Mouse (Mus musculus): ENCODE results near the gene Gm20906. TPM values are rescaled to one million over a fixed set of nuclear protein-coding genes. Genes with fewer than 3 reads are reported as not detected.
"Not testable (repeated sequence)": the region's sequence is repeated elsewhere in the genome, so short reads cannot be mapped to it uniquely, and the experiment has no call there.

Gm20906 gene
- not detected in 2 replicates for polyA plus RNA-seq (2015; fragmentation: Nextera tagmentation; extraction: Ambion mirVana)

GRCm38 (mm10) chrY:87550666-87551065 lies at the start of gene Gm20906:
Gm20906 (plus strand) TSS chrY:87550966.
- H3K27me3 ChIP-seq; H3K4me2 ChIP-seq; H3K36me3 ChIP-seq; H3K9me3 ChIP-seq (replicated peaks); H3K9ac ChIP-seq; H3K4me3 ChIP-seq (replicated peaks); H3K27ac ChIP-seq; H3K4me1 ChIP-seq; ATAC-seq (replicated peaks; ENCODE audit: low FRiP score): not testable (repeated sequence)
- WGBS: no CpG with 5 or more reads among the region's 6 CpGs

All from kidney, embryonic 15.5 days (tissue).